In the genomic region with DNA sequence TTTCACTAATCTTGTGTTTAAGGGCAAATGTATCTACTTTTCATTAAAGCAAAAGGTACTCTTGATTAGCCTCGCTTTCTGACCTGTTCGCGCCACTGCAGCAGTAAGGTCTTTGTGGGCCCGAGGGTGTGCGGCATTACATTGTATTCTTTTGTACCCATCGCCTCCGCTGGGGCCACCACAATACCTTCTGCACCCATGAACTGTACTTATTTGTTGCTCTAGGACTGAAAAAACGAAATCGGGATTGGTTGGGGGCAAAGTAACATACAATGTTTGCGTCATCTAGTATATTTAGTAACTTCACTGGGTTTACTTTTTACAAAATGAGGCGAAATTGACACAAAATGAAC, we compare ENCODE assay signal across 8 mouse cellular contexts. TPM values are rescaled to one million over a fixed set of nuclear protein-coding genes. Genes with fewer than 3 reads are reported as not detected.
DNase-seq lines count a peak whose midpoint lies in the region; ATAC-seq and TF ChIP-seq lines count a peak whose summit lies in the region.

No protein-coding gene starts in this region.

- peak overlapping the region; percentile 99 for H3K9ac ChIP-seq in forebrain, embryonic 13.5 days
- peak overlapping the region; percentile 100 for H3K9ac ChIP-seq in midbrain, embryonic 12.5 days (replicated peaks)

- 1% methylated on average over 11 of the region's 11 CpGs for WGBS in forebrain, embryonic 13.5 days
- 3% methylated on average over 11 of the region's 11 CpGs for WGBS in midbrain, embryonic 12.5 days

- TF ChIP-seq CTCF in gastrocnemius, adult 2 months (IDR thresholded peaks at IDR 0.05): no peak

- no peaks in the 10 kb centered on the region for H3K27me3 ChIP-seq in forebrain, embryonic 13.5 days
- H3K27me3 ChIP-seq in midbrain, embryonic 12.5 days: no peaks in the 10 kb centered on the region

- intact Hi-C loops in gastrocnemius, adult 2 months (cut with DNase I): loop anchor here (5.0 kb wide), 1 partner anchor 129 kb away; no protein-coding TSS in a partner anchor

- DNase-seq in gastrocnemius, adult 2 months: no peak
- DNase-seq in gastrocnemius, adult 18-20 months (ENCODE audit: low spot score): no peak
- peak; percentile 41 for DNase-seq in NIH3T3 (ENCODE audit: low read depth)
- peak; percentile 32 to 49 for DNase-seq in kidney, postnatal 4 days
- peak; percentile 44 for DNase-seq in thymus, postnatal 0 days (ENCODE audit: low spot score)
- no peak for DNase-seq in left cerebral cortex, adult 11 months (ENCODE audit: low spot score)

- H3K36me3 ChIP-seq in forebrain, embryonic 13.5 days (ENCODE audit: poor library complexity, severe bottlenecking): no peaks in the 10 kb centered on the region
- H3K36me3 ChIP-seq in midbrain, embryonic 12.5 days: 0 out of 2 replicates have a peak, but pooled peaks cover 7% of the 10 kb centered on the region

- H3K4me2 ChIP-seq in forebrain, embryonic 13.5 days: peak overlapping the region; percentile 78
- H3K4me2 ChIP-seq in midbrain, embryonic 12.5 days (replicated peaks): peak overlapping the region; percentile 71

- H3K4me3 ChIP-seq in gastrocnemius, adult 2 months: peak overlapping the region; percentile 88
- H3K4me3 ChIP-seq in forebrain, embryonic 13.5 days: peak overlapping the region; percentile 80
- H3K4me3 ChIP-seq in midbrain, embryonic 12.5 days: peak overlapping the region; percentile 92

- peak overlapping the region; percentile 99 for H3K27ac ChIP-seq in gastrocnemius, adult 2 months
- H3K27ac ChIP-seq in forebrain, embryonic 13.5 days: peak overlapping the region; percentile 100
- peak overlapping the region; percentile 100 for H3K27ac ChIP-seq in midbrain, embryonic 12.5 days (replicated peaks)

- H3K4me1 ChIP-seq in forebrain, embryonic 13.5 days: peaks cover 24% of the 10 kb centered on the region
- peaks cover 26% of the 10 kb centered on the region for H3K4me1 ChIP-seq in midbrain, embryonic 12.5 days

- no peak for ATAC-seq in forebrain, embryonic 13.5 days
- ATAC-seq in midbrain, embryonic 12.5 days (ENCODE audit: low FRiP score, low read depth): no peak

- H3K9me3 ChIP-seq in forebrain, embryonic 13.5 days (replicated peaks): no peaks in the 10 kb centered on the region; the same call in 1 of the 2 replicates
- no peaks in the 10 kb centered on the region for H3K9me3 ChIP-seq in midbrain, embryonic 12.5 days

RNA-seq across cellular contexts. Expression of a gene that starts 1.3 kb away (rescaled TPM):
- total RNA-seq in gastrocnemius, adult 2 months (2021): 1 to 10 TPM; 4.4 to 4.8 TPM
- total RNA-seq in gastrocnemius, adult 18-20 months (2021): 1 to 10 TPM; 3.7 to 4.1 TPM
- polyA plus RNA-seq in forebrain, embryonic 13.5 days (2015; fragmentation: Nextera tagmentation; extraction: Ambion mirVana): 8.6 and 8.8 TPM in 2 replicates
- 10.1 and 10.2 TPM in 2 replicates for polyA plus RNA-seq in midbrain, embryonic 12.5 days (2016; fragmentation: Nextera tagmentation; extraction: Ambion mirVana)
- 3.6 and 3.9 TPM in 2 replicates for polyA plus RNA-seq in thymus, postnatal 0 days (2015; fragmentation: Nextera tagmentation; extraction: Ambion mirVana)

Comparison
In these comparisons a context has a peak if more than half of its experiments do, and no peak if none do; other contexts are left out.
1. DNase-seq: peak in NIH3T3 (single experiment), kidney, postnatal 4 days (2 of 2) and thymus, postnatal 0 days (single experiment); none in gastrocnemius, adult 2 months (single experiment), gastrocnemius, adult 18-20 months (single experiment) and left cerebral cortex, adult 11 months (single experiment).
2. Peak in every context shown above with its lines, with median percentiles within 50 percentile points of each other: H3K27ac ChIP-seq and H3K4me3 ChIP-seq.